Mouse (Mus musculus) mouse trophoblast stem cell (cell line): ENCODE results near the gene Ccnd2.

Experiments
- in situ Hi-C, 2 experiments: fragments of 300-500 bp; cut with MseI, MboI; formaldehyde crosslinking; loops; 2 replicates in 1 of 2; 3 replicates in 1 of 2; pipeline ENCODE4 v1.15.1; 2025

The Ccnd2 gene

GRCm38 (mm10) chr6:127152106-127152951 is at the start of gene Ccnd2:
Gene Ccnd2, minus strand, starts transcription at chr6:127152193.
- in situ Hi-C loops: no loop called here

- in situ Hi-C loops: no loop called here
Measured at GRCm38 (mm10) chr6:127196985-127197384, 45.0 kb upstream of the Ccnd2 start.

GRCm38 (mm10) chr6:127181296-127181695 is 29.3 kb upstream of the Ccnd2 start:
- in situ Hi-C loops: no loop called here

GRCm38 (mm10) chr6:127179056-127179759 is 27.2 kb upstream of the Ccnd2 start:
- in situ Hi-C loops: no loop called here

- in situ Hi-C loops: no loop called here
Measured at GRCm38 (mm10) chr6:127177962-127178361, 26.0 kb upstream of the Ccnd2 start.

GRCm38 (mm10) chr6:127177441-127177840 is 25.4 kb upstream of the Ccnd2 start:
- in situ Hi-C loops: no loop called here

GRCm38 (mm10) chr6:127172461-127172860 is 20.5 kb upstream of the Ccnd2 start:
- in situ Hi-C loops: no loop called here

- in situ Hi-C loops: no loop called here
Measured at GRCm38 (mm10) chr6:127170734-127171133, 18.7 kb upstream of the Ccnd2 start.

- in situ Hi-C loops: no loop called here
Measured at GRCm38 (mm10) chr6:127165663-127166062, 13.7 kb upstream of the Ccnd2 start.

GRCm38 (mm10) chr6:127162842-127163241 is 10.8 kb upstream of the Ccnd2 start:
- in situ Hi-C loops: no loop called here

GRCm38 (mm10) chr6:127157321-127157720 is 5.3 kb upstream of the Ccnd2 start:
- in situ Hi-C loops: no loop called here

GRCm38 (mm10) chr6:127155468-127155867 is 3.5 kb upstream of the Ccnd2 start:
- in situ Hi-C loops: no loop called here

GRCm38 (mm10) chr6:127154708-127155268 is 2.8 kb upstream of the Ccnd2 start:
- in situ Hi-C loops: no loop called here

- in situ Hi-C loops: no loop called here
Measured at GRCm38 (mm10) chr6:127153972-127154707, 2.1 kb upstream of the Ccnd2 start.

GRCm38 (mm10) chr6:127153296-127153800 is 1.4 kb upstream of the Ccnd2 start:
- in situ Hi-C loops: no loop called here

GRCm38 (mm10) chr6:127151565-127152105 is 358 bp downstream of the Ccnd2 start:
- in situ Hi-C loops: no loop called here

- in situ Hi-C loops: no loop called here
Measured at GRCm38 (mm10) chr6:127150663-127151564, 1.1 kb downstream of the Ccnd2 start.

GRCm38 (mm10) chr6:127149944-127150662 is 1.9 kb downstream of the Ccnd2 start:
- in situ Hi-C loops: loop anchor here (5.0 to 10.0 kb wide), 3 partner anchors 205 to 297 kb away; partner anchors contain the start of gene Parp11 (in 1 of the 2)

GRCm38 (mm10) chr6:127149303-127149943 is 2.6 kb downstream of the Ccnd2 start:
- in situ Hi-C loops: loop anchor here (5.0 to 10.0 kb wide), 3 partner anchors 205 to 298 kb away; partner anchors contain the start of gene Parp11 (in 1 of the 2)
